Mouse (Mus musculus) thymus, postnatal 36 days (tissue): Measurements from ENCODE around the gene Col4a6.

Experiments used
- DNase-seq, 2 experiments: peaks; one replicate each; pipeline ENCODE4 v3.0.0; 2022; ENCODE audit warnings: mixed read lengths in 2 of 2

Gene Col4a6

GRCm38 (mm10) chrX:141473470-141474302 is at the start of gene Col4a6:
Col4a6 (minus strand) TSS chrX:141474076.
- DNase-seq: no peak

- no peak for DNase-seq
Observed at GRCm38 (mm10) chrX:141503125-141503524, 29.2 kb upstream of the Col4a6 start.

- DNase-seq: no peak
Observed at GRCm38 (mm10) chrX:141494545-141494944, 20.7 kb upstream of the Col4a6 start.

- no peak for DNase-seq
Observed at GRCm38 (mm10) chrX:141475566-141476327, 1.9 kb upstream of the Col4a6 start.

- DNase-seq: peak in 1 of 2 experiments; percentile 4
Observed at GRCm38 (mm10) chrX:141475110-141475509, 1.2 kb upstream of the Col4a6 start, which contains the start of gene Col4a5. Col4a5 (plus strand) TSS chrX:141475385.

- DNase-seq: no peak
Observed at GRCm38 (mm10) chrX:141447936-141448335, 25.9 kb downstream of the Col4a6 start.

GRCm38 (mm10) chrX:141439423-141439822 is 34.5 kb downstream of the Col4a6 start:
- DNase-seq: no peak

- DNase-seq: no peak
Observed at GRCm38 (mm10) chrX:141436780-141437179, 37.1 kb downstream of the Col4a6 start.

- no peak for DNase-seq
Observed at GRCm38 (mm10) chrX:141415318-141415717, 58.6 kb downstream of the Col4a6 start.

- DNase-seq: no peak
Observed at GRCm38 (mm10) chrX:141396243-141396642, 77.6 kb downstream of the Col4a6 start.

- no peak for DNase-seq
Observed at GRCm38 (mm10) chrX:141385399-141386105, 88.3 kb downstream of the Col4a6 start.

- no peak for DNase-seq
Observed at GRCm38 (mm10) chrX:141384632-141385031, 89.2 kb downstream of the Col4a6 start.

GRCm38 (mm10) chrX:141370276-141370675 is 103.6 kb downstream of the Col4a6 start:
- no peak for DNase-seq

GRCm38 (mm10) chrX:141363331-141363730 is 110.5 kb downstream of the Col4a6 start:
- DNase-seq: no peak

- DNase-seq: no peak
Observed at GRCm38 (mm10) chrX:141341417-141341816, 132.5 kb downstream of the Col4a6 start.

GRCm38 (mm10) chrX:141328044-141328443 is 145.8 kb downstream of the Col4a6 start:
- DNase-seq: no peak

GRCm38 (mm10) chrX:141324201-141324600 is 149.7 kb downstream of the Col4a6 start:
- no peak for DNase-seq

GRCm38 (mm10) chrX:141316217-141316616 is 157.7 kb downstream of the Col4a6 start:
- no peak for DNase-seq

GRCm38 (mm10) chrX:141315795-141316194 is 158.1 kb downstream of the Col4a6 start:
- DNase-seq: no peak

- no peak for DNase-seq
Observed at GRCm38 (mm10) chrX:141292702-141293462, 181.0 kb downstream of the Col4a6 start.

- no peak for DNase-seq
Observed at GRCm38 (mm10) chrX:141276397-141276796, 197.5 kb downstream of the Col4a6 start.

- no peak for DNase-seq
Observed at GRCm38 (mm10) chrX:141265986-141266385, 207.9 kb downstream of the Col4a6 start.
